Mouse (Mus musculus) cerebellum, postnatal 14 days (tissue): ENCODE data around the gene Primpol.

Experiments
- DNase-seq, 2 experiments: peaks; one replicate each; pipeline ENCODE4 v3.0.0; 2021; ENCODE audit warnings: mixed read lengths in 2 of 2

The Primpol gene

GRCm38 (mm10) chr8:46616879-46617689 is at the start of gene Primpol, which contains the start of gene Casp3:
Gene Primpol (minus strand): TSS chr8:46617212.
Gene Casp3 (plus strand): TSS chr8:46617291.
- DNase-seq, result peak; percentile 97

- DNase-seq, result no peak
Observed at GRCm38 (mm10) chr8:46655919-46656318, 38.9 kb upstream of the Primpol start.

GRCm38 (mm10) chr8:46651872-46652271 is 34.9 kb upstream of the Primpol start:
- no peak for DNase-seq

GRCm38 (mm10) chr8:46648421-46648820 is 31.4 kb upstream of the Primpol start:
- DNase-seq, result no peak

- DNase-seq, result no peak
Observed at GRCm38 (mm10) chr8:46641272-46641671, 24.3 kb upstream of the Primpol start.

- no peak for DNase-seq
Observed at GRCm38 (mm10) chr8:46639852-46640251, 22.8 kb upstream of the Primpol start.

- DNase-seq, result peak; percentile 59 to 72
Observed at GRCm38 (mm10) chr8:46639010-46639571, 22.1 kb upstream of the Primpol start.

GRCm38 (mm10) chr8:46630932-46631331 is 13.9 kb upstream of the Primpol start:
- no peak for DNase-seq

- DNase-seq, result no peak
Observed at GRCm38 (mm10) chr8:46630422-46630821, 13.4 kb upstream of the Primpol start.

GRCm38 (mm10) chr8:46628645-46629044 is 11.6 kb upstream of the Primpol start:
- no peak for DNase-seq

- DNase-seq, result peak in 1 of 2 experiments; percentile 19
Observed at GRCm38 (mm10) chr8:46627881-46628280, 10.9 kb upstream of the Primpol start.

- DNase-seq, result no peak
Observed at GRCm38 (mm10) chr8:46626642-46627041, 9.6 kb upstream of the Primpol start.

- DNase-seq, result no peak
Observed at GRCm38 (mm10) chr8:46625166-46625565, 8.2 kb upstream of the Primpol start.

GRCm38 (mm10) chr8:46622446-46623270 is 5.6 kb upstream of the Primpol start:
- no peak for DNase-seq

- DNase-seq, result no peak
Observed at GRCm38 (mm10) chr8:46618639-46619320, 1.8 kb upstream of the Primpol start.

- DNase-seq, result peak in 1 of 2 experiments; percentile 56
Observed at GRCm38 (mm10) chr8:46617690-46618620, 943 bp upstream of the Primpol start.

- DNase-seq, result no peak
Observed at GRCm38 (mm10) chr8:46615936-46616335, 1.1 kb downstream of the Primpol start.

GRCm38 (mm10) chr8:46613377-46613776 is 3.6 kb downstream of the Primpol start:
- no peak for DNase-seq

GRCm38 (mm10) chr8:46612913-46613312 is 4.1 kb downstream of the Primpol start:
- DNase-seq, result no peak

GRCm38 (mm10) chr8:46611557-46611956 is 5.5 kb downstream of the Primpol start:
- no peak for DNase-seq

GRCm38 (mm10) chr8:46606930-46607329 is 10.1 kb downstream of the Primpol start:
- no peak for DNase-seq

- DNase-seq, result no peak
Observed at GRCm38 (mm10) chr8:46603587-46603986, 13.4 kb downstream of the Primpol start.
